Mouse (Mus musculus): ENCODE measurements around the gene Rfk. TPM values are rescaled to one million over a fixed set of nuclear protein-coding genes. Genes with fewer than 3 reads are reported as not detected.

Rfk gene
- polyA plus RNA-seq, 3 experiments from 2014 or later: 13.5 to 29.9 (median 20.3) TPM

- ATAC-seq: no peak
Observed at GRCm38 (mm10) chr19:17385426-17385825, 8.4 kb upstream of the Rfk start.

DNA sequence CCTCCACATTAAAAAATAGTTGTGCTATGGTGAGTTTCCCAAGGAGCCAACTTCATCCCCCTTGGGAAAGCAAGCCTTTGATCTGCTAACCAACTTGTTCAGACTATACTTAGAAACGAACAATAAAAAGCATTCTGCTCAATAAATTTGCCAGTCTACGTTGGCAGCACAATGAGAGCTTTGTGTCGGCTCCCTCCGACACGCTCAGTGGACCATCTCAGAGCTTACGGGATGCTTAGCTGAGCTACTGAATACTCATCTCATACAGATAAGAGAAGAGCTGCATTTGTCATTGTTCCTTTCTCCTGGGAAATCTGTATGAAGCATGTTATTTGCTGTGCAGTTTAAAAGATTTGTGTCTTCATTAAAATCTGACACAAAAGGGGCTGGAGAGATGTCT, 7.4 kb upstream of the Rfk start:
- no peak for ATAC-seq

- no peak for ATAC-seq
Observed at GRCm38 (mm10) chr19:17388404-17388803, 5.4 kb upstream of the Rfk start.

DNA sequence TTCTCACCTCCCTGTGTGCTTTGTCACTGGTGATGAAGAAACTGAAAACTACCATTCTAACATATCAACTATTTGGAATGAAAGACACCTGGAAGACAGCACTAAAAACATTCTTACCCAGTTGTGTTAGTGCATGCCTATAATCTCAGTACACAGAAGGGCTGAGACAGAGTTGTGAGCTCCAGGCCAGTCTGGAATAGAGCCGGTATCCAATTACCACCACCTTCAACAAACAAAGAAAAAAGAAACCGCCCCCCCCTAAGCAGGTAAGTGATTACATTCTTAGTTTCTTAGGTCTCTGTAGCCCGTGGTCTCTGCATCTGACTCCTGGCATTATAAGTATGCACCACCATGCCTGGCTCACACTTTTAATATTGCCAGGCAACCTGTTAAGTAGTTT, 977 bp upstream of the Rfk start:
- ATAC-seq: no peak

DNA sequence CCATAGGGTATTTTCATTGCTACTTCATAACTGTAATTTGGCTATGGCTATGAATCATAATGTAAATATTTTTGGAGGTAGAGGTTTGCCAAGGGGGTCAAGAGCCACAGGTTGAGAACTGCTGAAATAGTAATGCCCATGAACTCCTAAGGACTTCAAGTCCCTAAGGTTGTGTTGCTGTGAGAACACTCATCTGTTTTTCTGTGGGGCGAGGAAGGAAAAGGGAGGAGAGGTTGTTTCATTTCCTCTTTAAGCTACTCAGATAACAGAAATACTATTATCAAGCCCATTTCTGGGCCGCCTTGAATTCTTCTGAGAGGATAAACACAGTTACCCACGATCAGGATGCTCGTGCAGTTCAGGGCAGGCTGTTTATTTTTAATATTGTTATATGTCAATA, 3.0 kb downstream of the Rfk start:
- ATAC-seq: no peak

- ATAC-seq: no peak
Observed at GRCm38 (mm10) chr19:17397922-17398321, 4.1 kb downstream of the Rfk start.

GRCm38 (mm10) chr19:17399965-17400364, 6.1 kb downstream of the Rfk start:
- no peak for ATAC-seq

DNA sequence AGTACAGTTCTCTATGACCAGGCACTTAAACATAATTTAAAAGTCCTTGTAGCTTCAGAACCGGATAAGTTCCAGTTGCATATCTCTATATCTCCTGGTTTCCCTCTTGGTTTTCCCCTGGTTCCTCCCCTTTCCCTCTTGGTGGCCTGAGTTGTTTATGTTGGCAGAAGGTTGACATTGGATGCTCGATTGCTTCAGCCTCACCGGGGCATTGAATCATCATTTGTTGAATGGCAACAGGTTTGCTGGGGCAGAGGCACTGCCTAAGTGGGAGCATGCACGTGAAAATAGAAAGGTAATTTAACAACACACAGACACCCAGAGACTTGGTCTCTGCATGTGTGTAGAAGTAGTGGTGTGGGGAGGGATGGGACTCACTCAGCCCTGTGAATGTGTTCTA, 6.7 kb downstream of the Rfk start:
- no peak for ATAC-seq

DNA sequence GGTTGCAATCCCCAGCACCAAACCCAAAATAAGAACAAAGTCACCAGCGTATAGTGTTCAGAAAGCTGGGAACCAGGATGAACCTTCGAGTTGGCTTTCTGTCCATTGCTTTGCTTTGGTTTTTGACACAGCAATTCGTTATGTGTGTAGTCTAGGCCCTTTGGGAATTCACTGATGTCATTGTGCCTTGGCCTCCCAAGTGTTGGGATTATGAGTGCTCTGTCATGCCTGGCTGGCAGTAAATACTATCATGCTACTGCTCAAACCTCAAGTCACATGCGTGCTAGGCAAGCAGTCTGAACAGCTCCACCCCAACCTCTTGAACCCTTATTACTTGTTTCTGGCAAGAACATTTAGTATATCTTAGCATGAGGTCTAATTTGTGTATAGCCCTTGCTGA, 9.3 kb downstream of the Rfk start:
- ATAC-seq: no peak

- no peak for ATAC-seq
Observed at GRCm38 (mm10) chr19:17406823-17407222, 13.0 kb downstream of the Rfk start.

DNA sequence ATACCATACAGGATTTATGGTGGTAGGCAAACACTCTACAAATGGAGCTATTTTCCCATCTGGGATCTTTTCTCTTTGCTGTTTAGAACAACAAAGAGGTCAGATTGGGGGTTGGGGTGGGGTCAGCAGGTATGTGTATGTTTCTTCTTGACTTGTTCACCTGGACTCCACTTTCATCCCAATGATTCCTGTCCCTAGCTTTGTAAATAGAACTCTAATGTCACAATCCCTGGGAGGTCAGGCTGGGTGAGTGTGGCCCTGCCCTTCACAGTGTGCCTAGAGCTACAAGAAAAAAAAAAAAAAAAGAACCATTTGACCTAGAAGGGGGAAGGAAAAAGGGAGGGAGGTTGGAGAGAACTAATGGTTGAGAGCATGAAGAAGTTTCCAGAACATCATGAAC, 14.7 kb downstream of the Rfk start:
- ATAC-seq: no peak

DNA sequence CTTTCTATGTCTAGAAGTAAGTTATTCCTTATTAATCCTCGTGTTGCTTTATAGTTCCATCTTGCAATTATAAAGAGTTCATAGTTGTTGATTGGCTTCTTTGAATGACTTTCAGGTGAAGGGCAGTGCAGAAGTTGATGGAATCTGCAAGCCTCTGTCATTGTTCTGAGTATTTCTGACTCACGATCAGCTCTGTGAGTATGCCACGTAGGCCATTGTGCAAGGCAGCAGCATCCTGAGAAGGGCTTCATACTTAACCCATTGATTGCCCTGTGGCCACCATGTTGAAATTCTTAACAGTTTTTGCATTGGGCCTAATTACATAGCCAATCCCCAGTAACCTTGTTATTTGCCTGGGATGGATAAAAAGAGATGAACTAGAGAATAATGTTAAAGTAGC, 15.5 kb downstream of the Rfk start:
- ATAC-seq: no peak

DNA sequence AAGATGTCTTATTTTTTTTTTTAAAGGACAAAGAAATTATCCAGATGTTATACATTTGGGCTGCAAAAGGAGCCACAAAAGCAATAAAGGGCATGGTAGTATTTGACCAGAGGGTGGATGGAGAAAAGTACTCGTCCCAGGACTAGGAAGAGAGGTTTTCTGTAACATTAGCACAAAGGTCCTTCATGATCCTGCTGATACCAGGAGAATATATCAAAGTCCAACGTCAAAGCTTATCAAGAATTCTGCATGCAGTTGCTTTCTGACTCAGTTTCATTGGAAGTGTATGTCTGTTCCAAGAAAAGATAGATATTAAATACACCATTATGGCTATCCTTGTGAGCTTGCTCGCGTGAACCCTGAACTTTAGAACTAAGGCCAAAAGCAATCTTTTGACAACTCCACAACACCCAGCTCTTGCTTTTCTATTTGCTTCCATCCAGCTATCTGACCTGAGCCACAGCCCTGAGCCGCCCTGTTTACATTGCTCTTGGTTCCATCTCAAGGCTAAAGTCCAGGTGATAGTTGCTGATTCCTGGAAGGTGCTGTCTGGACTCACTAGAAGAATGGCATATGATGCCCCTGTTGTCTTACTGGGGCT, 16.7 kb downstream of the Rfk start:
- ATAC-seq: no peak

DNA sequence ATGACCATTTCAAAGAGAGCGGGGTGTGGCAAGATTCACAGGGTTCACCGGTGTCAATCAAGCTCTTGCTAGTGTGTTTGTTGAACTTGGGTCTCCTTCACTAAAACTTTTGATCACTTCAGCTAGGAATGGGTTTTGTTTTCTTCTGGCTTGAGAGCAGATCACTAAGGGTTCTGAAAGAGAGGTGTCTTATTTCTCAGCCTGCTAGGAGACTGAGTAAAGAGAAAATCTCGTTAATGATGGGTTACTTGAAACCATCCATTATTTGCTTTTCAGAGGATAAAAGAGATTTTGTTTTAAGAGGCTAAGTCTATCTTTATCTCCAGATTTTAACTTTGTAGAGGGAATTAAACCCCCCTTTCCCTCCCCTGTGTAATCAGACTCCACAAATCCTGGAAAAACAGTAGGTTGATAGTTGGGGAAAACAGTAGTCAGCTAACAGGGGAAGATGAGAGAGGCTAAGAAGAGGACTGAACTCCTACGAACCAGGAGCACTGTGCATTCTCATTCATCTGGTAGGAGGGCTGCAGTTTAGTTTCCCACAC, 19.1 kb downstream of the Rfk start:
- ATAC-seq: no peak

GRCm38 (mm10) chr19:17417855-17418254, 24.0 kb downstream of the Rfk start:
- ATAC-seq: no peak

DNA sequence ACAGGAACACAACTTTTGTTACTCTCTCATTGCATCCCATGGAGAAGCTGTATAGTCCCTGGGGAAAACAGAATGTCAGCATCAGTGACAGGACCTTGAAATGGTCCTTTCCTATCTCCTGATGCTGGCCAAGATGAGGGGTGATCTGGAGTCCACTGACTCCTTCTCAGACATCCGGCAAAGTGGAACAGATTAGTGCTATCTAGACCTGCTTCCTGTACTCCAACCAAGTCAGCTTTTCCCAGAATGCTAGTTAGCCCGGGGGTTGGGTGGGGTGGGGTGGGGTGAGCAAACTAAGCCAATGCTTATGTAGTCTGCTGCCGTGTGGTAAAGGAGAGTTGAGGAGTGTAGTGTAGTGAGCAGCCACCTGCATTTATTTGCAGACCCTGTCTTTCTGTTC, 29.5 kb downstream of the Rfk start:
- no peak for ATAC-seq

DNA sequence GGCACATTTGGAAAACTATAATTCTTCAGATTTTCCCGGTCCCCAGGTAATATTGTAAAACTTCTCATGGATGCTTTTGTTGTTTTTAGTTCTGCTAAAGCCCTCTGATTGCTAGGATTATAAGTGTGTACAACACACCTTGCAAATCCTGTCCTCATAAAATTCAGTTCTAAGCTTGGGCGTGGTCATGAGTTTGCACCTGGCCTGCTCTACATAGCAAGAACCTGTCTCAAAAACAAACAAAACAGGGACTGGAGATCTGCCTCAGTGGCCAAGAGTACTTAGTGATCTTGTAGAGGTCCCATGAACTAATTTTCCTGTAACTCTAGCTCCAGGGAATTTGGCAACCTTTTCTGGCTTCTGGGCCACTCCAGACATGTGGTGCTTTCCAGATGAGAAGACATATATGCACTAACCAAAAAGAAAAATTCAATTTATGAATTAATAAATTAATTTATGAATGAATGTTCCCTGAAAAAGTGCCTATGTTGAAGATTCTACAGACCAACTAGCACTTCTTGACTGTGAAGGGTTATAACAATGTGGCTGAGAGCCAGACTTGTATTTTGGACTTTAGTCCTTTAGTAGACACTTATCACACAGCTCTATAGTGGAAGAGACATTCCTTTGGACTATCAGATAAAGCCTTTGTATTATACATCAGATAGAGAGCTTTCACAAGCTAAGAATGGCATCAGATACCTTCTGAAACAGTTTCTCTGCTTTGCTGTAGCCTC, 34.1 kb downstream of the Rfk start:
- no peak for ATAC-seq

DNA sequence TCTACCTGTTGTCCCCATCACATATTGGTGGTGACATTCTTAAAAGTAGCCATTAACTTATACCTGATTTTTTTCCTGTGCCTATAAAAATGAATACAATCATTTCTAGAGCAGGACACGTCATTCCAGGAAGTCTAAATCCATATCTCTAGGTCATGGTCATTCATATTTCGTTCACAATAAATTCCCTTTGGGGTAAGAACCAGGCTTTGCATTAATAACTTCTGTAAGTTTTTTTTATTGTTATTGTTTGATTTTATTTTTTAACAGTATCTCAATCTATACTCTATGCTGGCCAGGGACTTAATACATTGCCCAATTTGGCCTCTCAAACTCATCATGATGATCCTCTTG, 34.7 kb downstream of the Rfk start:
- no peak for ATAC-seq

GRCm38 (mm10) chr19:17436651-17437050, 42.8 kb downstream of the Rfk start:
- no peak for ATAC-seq

GRCm38 (mm10) chr19:17439476-17440189, 45.8 kb downstream of the Rfk start:
- no peak for ATAC-seq

- ATAC-seq: no peak
Observed at GRCm38 (mm10) chr19:17443581-17443980, 49.7 kb downstream of the Rfk start.

All from inflammation-experienced regulatory T-cells, adult 6 months (primary cell).